Mouse (Mus musculus) bone marrow macrophage, adult 2 months (primary cell): ENCODE data around the gene Rfx1.

Experiments
- CTCF ChIP-seq: IDR thresholded peaks from 2 replicates; pipeline ENCODE4 v1.5.1; 2012; ENCODE audit warnings: low read depth, mild to moderate bottlenecking, low read length, moderate library complexity
- POLR2A ChIP-seq: IDR thresholded peaks from 2 replicates; pipeline ENCODE4 v1.6.1; 2012; ENCODE audit warnings: mild to moderate bottlenecking, low read depth, low read length, borderline replicate concordance

DNA sequence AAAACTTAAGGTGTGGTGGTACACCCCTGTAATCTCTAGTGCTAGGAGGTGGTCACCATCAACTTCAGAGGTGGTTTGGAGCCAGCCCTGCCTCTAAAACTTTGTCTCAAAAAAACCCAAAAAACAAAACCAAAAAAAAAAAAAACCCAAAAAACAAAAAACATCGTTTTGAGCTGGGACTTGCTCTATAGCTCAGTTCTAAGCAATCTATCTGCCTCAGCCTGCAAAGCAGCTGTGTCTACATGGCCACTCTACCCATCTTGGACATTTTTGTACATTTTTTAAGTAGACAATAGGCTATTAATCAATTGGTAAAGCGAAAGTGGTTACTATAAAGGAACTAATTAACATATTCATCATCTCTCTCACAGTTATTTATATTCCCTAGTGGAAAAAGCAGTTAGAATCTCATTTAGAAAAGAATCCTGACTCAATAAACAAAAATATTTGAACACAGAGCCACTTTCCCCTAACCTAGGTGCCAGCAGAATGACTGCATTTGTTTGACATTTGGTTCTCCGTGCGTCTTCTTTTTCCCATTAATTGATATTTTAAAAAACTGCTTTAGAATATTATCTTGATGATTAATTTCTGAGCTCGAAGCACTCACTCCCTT, 1.1 kb upstream of the Rfx1 start:
- TF ChIP-seq POLR2A, result no peak
- TF ChIP-seq CTCF, result no peak
